Mouse (Mus musculus) B cell, adult 2 months (primary cell): ENCODE data around the gene Il4ra.

Experiments used
- DNase-seq, 2 experiments: peaks; one replicate each; pipeline ENCODE4 v3.0.0; 2022

Il4ra gene

DNA sequence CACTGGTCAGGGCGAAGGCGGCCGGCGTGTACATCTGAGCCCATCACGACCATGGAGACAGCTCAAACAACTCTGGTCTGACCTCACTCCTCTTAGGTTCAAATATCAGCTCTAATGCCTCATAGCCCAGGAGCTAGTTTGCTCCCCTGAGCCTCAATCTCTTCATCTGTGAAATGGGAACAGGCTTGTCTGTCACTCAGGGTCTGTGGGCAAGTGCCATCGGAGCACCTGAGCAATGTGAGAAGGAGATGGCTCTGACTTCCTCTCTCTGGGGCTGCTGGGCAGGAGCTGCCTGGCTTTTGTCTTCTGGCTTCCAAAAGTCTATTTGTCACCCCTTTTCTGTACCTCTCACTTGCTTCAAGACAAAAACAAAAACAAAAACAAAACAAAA is 49.4 kb downstream of the Il4ra start:
- peak; percentile 48 to 51 for DNase-seq

DNA sequence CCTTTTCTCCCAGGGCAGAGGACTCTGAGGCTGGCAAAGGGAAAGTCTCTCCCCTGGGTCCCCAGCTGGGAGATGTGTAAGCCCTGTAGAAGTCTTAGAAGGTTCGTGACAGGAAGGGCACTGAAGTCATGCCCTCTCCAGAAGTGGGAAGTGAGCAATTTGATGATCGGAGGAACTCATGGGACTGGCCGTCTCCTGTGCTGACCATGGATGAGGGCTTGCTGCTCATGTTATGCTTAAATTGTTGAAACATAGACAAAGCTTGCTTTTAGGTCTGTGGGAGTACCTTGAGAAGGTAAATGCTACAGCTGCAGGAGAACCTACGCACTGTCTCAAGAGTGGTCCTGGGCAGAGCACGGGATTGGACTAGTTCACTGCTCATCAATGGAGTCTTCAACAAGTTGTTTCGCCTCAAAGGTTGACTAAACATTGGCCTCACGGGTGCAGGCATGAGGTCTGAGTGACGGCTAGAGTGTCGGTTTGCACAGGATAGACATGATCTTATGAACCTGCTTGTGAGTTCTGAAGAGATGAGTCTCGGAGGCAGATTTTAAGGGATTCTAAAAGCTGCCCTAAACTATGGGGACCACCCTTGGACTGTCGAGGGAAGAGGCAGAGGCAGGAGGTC is 50.0 kb downstream of the Il4ra start:
- peak; percentile 55 to 56 for DNase-seq

DNA sequence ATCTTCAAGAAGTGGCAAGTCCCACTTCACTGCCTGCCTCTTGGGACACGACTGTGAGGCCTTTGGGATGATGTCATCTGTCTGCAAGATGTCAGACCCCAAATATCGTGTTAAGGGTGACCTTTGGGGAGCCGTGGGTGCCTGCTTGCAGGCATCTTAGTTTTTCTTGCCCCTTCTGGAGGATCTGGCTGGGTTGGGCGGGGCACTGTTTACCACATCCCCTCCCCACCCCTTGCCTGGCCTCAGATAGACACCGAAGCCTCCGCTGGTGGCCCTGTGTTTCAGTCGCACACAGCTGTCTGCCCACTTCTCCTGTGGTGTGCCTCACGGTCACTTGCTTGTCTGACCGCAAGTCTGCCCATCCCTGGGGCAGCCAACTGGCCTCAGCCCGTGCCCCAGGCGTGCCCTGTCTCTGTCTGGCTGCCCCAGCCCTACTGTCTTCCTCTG is 51.3 kb downstream of the Il4ra start, which contains the start of gene Il21r:
Gene Il21r, plus strand, starts transcription at position 245 of the 447 bp plus-strand sequence.
- DNase-seq = peak; percentile 76 to 79

DNA sequence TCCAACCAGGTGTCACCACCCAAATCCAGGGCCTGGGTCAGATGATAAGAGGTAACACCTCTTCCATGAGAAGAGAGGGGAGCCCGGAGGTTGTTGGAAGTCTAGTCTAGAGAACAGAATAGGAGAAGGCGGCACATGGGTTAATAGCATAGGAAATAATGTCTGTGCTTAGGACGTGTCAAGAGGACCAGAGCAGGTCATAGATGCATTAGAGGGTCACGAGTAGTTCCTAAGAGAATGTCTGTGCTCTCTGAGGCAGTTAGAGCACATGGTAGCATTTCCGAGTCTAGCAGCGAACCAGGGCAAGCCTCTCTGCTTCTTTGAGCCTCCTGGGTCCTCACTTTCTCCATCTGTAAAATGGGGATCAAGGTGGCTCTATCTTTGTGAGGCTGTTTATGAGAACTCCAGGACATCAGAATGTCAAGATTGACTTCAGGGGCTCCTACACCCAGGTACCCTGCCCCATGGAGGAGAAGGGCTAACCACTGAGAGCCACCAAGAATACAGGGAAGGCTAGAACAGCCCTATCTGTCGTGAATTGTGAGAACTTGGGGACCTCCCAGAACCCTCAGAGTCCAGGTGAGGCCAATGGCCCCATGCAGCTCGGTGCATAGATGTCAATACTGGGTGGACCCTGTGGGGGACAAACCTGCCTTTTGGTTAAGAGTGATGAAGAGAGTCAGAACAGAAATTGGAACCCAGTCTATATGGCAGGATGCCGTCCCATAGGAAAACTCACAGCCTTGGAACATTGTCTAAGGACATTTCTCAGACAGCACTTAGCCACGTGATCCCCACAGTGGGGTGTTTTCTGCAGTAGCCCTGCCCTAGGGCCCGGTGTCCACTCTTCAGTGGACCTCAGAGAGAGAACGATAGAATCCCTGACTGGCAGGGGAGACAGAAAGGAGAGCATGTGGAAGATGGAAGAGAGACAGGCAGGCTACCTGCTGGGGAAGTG is 52.7 kb downstream of the Il4ra start:
- no peak for DNase-seq

DNA sequence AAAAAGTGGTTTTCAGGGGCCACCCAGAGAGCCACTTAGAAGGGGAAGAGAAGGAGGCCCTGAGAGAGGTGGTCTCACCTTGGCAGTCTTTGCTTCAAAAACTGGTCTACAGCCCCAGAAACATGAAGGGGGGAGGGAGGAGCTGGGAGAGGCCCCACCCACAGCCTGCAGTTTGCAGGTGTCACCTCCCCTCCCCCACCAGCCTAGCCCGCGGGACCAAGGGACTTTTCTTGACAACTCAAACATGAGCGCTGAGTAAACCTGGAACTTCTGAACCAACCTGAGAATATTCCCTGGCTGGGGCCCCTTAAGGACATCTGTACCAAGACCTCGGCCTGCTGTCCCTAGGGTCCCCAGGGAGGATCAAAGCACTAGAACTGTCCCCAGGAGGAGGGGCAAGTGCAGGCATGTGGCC is 53.8 kb downstream of the Il4ra start:
- peak; percentile 81 to 86 for DNase-seq

DNA sequence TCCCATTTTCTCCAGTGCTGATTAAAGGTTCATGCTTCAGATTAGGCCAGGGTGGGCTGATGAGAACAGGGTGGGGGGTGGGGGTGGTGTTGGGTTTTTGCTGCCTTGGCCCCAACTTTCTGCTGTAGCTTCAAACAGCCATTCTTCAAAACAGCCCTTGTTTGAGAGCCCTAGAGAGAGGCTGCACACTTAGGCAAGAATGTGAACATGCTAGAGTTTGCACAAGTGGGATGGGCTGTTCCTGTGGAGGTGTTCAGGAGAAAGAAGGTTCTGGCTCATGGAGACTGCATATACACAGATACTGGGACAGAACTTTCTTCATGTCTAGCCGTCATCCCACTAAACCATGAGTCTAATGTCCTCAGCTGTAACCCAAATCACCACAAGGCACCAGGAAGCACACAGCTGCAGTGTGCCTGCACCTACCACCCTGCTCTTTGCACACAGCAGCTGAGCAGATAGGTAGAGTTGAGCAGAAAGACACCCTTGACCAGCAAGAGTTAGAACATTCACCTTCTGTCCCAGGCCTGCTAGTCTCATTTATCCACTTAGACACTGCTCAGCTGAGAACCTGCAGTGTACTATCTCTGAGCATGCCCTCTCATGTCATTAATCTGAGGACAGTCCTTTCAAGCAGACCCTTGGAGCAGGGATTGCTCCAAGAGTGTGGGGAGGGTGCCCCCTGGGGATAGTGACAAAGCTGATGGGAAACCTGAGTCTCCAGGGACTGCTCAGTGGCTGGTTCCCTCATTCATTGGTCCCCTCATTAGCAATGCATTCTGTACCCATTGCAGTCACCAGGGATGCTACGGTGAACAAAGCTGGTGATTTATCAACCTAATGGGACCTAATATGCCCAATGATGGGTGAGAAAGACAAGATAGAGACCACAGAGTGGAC is 54.6 kb downstream of the Il4ra start:
- no peak for DNase-seq

DNA sequence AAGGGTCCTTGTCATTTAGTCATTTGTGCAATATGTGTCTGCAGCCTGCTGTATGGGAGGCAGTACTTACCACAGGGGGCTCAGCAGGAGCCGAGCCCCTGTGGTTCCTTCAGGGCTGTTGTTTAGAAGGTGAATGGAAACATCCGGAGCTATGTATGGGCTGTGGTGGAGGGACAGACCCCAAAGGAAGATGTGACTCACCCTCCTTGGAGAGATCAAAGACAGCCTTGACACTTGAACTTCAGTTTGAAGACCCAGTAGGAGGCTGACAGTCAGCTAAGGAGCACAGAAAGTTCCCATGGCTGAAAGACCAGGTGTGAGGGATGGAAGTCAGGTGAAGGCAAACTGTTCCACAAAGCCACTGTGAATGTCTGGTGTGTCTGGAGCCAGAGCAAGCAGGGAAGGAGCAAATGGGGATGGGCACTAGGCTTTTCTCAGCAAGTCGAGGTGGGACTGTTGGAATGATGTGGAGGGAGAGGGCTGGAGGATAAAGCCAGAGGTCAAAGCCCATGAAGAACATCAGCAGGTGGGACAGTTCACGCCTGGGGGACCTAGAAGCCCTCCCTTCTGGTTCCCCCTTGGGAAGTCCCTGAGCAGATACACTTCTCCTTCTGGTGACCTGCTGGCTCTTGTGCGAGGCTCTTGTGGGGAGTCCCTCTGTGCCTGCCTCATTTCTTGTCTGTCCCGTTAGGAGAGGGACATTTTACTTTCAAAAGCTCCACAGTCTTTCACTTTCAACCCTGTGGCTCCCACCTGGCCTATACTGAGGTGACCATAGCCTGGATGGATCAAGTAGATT is 55.7 kb downstream of the Il4ra start:
- peak; percentile 74 to 79 for DNase-seq

DNA sequence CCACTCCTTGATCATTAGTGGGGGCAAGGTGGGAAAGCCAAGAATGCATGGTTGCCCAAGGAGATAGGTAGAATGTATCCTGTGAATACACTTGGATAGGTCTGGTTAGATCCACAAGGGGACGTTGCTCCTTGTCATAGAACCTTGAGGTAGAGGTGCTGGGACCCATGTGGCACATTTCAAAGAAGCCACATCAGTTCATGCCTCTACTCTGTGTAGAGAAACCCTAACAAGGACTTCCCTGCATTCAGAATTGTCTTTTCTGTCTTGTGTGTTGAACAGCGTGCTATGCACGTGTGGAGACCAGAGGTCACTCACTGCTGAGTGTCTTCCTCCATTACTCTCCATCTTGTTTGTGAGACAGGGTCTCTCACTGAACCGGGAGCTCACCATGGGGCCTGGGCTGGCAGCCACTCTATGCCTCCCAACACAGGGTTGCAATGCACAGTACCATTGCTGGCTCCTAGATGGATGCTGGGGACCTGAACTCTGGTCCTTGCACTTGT is 56.3 kb downstream of the Il4ra start:
- DNase-seq = no peak

DNA sequence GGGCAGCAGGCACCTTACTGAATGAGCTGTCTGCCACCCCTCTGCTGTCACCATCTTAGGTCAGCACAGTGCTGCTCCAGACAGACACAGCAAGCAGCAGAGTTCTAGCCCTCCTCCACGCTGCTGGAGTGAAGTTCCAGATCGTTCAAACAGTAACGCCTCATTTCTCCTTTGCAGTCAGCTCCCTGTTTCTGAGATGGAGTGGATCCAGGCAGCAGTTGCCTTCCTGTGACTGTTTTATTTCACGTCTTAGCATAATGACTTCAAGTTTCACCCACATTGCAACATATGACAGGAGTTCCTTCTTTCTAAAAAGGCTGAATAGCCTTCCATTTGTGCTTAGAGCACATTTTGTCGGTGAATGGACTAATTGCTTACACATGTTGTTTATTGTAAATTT is 61.7 kb downstream of the Il4ra start:
- DNase-seq = no peak

DNA sequence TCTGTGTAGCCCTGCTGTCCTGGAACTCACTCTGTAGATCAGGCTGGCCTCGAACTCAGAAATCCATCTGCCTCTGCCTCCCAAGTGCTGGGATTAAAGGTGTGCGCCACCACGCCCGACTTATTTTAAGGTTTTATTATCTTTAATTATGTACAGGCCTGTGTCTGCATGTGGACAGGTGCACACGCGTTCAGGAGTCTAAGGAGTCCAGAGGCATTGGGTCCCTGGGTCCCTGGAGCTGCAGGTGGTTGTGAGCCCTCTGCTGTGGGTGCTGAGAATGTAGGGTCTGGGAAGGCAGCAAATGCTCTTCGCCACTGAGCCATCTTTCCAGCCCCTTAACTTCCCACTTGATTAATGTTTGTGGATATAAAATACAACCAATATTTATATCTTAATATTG is 63.5 kb downstream of the Il4ra start:
- no peak for DNase-seq

DNA sequence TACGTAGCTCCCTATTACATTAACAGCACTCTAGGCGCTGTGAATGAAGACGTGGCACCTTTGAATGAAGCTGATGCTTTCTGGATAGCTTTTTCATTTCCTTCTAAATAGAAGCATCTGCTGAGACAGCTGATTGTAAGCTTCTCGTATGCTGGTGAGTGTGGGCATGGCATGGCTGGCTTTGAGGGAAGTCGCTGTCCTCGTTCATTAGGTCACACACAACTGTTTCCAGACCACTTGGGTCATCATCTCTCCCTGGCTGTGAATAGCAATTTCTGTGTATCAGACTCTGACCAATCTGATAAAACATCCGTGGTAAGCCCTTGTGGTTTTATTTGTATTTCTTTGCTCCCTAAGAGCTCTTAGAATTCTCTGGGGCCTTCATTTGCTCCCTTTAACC is 66.1 kb downstream of the Il4ra start:
- DNase-seq = no peak

DNA sequence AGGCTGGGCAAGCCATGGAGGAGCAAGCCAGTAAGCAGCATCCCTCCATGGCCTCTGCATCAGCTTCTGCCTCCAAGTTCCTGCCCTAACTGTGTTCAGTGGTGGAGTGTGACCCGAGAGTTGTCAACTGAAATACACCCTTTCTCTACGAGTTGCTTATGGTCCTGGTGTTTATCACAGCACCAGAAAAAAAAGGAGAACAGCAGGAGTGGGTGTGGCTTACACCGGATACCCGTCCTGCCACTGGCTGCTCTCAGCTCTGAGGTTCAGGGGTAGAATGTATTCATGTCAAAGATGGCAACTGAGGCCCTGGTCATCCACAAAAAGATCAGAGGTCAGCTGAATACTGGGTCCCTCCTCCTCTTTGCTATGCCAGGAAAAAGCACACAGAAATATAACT is 68.2 kb downstream of the Il4ra start:
- no peak for DNase-seq

DNA sequence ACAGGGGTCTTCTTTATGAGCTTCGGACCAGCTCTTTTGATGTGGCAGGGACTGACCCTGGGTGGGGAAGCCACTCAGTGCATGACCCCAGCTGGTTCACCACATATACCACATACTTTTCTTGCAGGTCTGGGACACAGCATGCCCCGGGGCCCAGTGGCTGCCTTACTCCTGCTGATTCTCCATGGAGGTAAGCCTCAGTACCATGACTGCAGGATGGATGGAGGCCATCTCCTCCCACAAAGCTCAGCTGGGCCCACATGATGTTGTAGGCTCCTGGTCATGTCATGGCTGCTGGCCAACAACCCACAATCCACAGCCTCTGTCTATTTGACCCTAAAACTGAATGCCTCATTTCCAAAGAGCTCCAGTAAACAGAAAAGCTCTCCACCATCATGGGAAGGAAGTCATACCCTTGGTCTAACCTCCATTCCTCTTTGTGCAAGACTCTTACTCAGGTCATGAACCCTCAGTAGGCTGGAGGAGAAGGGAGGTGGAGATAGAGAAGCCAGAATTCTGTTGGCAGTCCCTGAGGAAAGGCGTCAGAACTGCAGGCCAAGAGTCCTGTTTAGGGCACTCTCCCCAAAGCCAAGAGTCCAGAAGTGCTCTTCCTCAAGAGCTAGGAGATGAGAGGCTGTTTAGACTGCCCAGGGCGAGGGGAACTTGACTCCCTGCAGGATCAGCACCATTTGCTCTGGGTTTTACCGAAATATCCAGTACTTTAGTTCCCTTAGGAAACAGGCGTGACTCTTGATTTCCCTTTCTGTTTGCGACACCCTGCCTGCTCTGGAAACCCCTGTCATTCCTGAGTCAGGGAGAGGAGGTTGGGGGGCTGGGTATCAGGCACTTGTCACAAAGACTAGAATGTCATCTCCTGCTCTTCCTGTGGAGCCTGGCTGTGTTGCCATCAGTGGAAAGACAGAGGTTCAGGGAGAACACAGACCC is 71.1 kb downstream of the Il4ra start:
- no peak for DNase-seq

DNA sequence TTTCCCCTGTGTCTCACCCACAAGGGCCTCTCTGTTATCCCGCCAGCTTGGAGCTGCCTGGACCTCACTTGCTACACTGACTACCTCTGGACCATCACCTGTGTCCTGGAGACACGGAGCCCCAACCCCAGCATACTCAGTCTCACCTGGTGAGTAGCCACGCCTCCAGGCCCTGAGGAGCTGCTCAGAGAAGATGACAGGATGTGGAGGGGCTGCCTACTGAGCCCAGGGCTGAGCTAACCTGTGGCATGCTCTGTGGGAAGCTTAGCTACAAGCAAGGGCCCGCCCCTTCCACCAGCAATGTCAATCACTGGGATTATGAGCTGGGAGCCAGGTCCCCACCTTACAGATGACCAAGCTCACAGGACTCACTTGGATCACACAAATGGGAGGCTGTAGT is 73.3 kb downstream of the Il4ra start:
- peak; percentile 41 to 48 for DNase-seq

DNA sequence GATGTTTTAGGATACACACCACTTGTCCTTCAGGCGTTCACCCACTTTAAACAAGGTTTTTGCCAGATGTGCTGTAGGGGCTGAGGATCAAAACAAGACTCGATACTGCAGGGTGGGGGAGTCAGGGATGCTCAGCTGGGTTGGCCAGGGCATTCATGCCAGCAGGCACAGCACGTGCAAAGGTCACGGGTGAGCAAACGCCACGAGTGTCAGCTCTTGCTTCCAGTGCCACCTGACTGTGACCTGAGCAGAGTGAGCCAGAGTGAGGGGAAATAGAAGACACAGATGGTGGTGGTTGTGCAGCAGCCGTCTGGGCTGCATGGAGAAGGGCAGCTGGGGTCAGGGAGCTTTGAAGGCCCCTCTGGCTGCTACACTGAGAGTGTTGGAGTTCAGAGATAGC is 73.9 kb downstream of the Il4ra start:
- peak; percentile 63 to 74 for DNase-seq
